Mouse (Mus musculus) cerebellum, adult 2 months (tissue): ENCODE data around the gene Olfr987.
"Not testable (repeated sequence)": the region's sequence is repeated elsewhere in the genome, so short reads cannot be mapped to it uniquely, and the experiment has no call there.

Experiments used
- CTCF ChIP-seq: fragments of 200-500 bp; IDR thresholded peaks from 2 replicates; pipeline ENCODE4 v1.5.1; 2011; ENCODE audit warnings: low read depth, mild to moderate bottlenecking, control low read depth, low read length, moderate library complexity, borderline replicate concordance; ENCODE audit not compliant: insufficient read depth
- POLR2A ChIP-seq: fragments of 200-500 bp; IDR thresholded peaks from 2 replicates; pipeline ENCODE4 v1.6.1; 2011; ENCODE audit warnings: low read length, control low read depth, borderline replicate concordance; ENCODE audit not compliant: insufficient read depth

DNA sequence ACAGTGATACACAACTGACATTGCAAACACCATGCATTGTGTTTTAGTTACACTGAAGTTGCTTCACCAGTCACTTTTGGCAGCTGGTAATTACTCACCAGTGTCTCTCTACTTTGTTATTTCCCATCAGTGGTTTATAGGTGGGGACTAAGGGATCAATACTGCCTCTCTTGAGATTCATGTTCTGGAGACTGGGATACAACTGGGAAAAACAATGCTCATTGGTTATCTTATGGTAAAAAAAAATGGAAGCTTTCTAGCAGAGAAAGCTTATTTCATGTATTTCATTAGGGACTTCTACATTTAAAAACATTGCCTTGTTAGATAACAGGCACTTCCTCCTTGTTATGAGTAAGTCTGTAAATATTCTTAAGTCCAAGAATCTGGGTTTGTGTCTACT, at the start of gene Olfr987:
- not testable (repeated sequence) for TF ChIP-seq CTCF, POLR2A
